Mouse (Mus musculus) heart, embryonic 15.5 days (tissue): ENCODE results near the gene Mzf1. TPM values are rescaled to one million over a fixed set of nuclear protein-coding genes. Genes with fewer than 3 reads are reported as not detected.

Source experiments
- ATAC-seq: fragments of 200-750 bp; cut with Nextera tagmentation; replicated peaks from 2 replicates; pipeline ENCODE4 v1.8.0; 2017; ENCODE audit warnings: low read depth, moderate TSS enrichment; ENCODE audit not compliant: insufficient number of reproducible peaks, insufficient read depth, low FRiP score
- H3K27ac ChIP-seq: fragments of 300-500 bp; sonication (generic); 2 replicates; pipeline ENCODE4 v1.5.1; 2015; ENCODE audit warnings: mild to moderate bottlenecking, inconsistent platforms
- H3K27me3 ChIP-seq: fragments of 300-500 bp; sonication (generic); 2 replicates; pipeline ENCODE4 v1.6.1; 2015; ENCODE audit warnings: inconsistent platforms
- H3K36me3 ChIP-seq: fragments of 300-500 bp; sonication (generic); 2 replicates; pipeline ENCODE4 v1.6.1; 2015; ENCODE audit warnings: mild to moderate bottlenecking, inconsistent platforms
- H3K4me1 ChIP-seq: fragments of 300-500 bp; sonication (generic); replicated peaks from 2 replicates; pipeline ENCODE4 v1.6.1; 2015; ENCODE audit warnings: inconsistent platforms
- H3K4me2 ChIP-seq: fragments of 300-500 bp; sonication (generic); 2 replicates; pipeline ENCODE4 v1.6.1; 2015; ENCODE audit warnings: inconsistent platforms, mild to moderate bottlenecking, moderate library complexity
- H3K4me3 ChIP-seq: fragments of 300-500 bp; sonication (generic); 2 replicates; pipeline ENCODE4 v1.5.1; 2015; ENCODE audit warnings: mild to moderate bottlenecking, inconsistent platforms
- H3K9ac ChIP-seq: fragments of 300-500 bp; sonication (generic); 2 replicates; pipeline ENCODE4 v1.6.1; 2015; ENCODE audit warnings: mild to moderate bottlenecking, inconsistent platforms
- H3K9me3 ChIP-seq: fragments of 300-500 bp; sonication (generic); replicated peaks from 2 replicates; pipeline ENCODE4 v1.6.1; 2016; ENCODE audit warnings: inconsistent platforms
- WGBS: fragments of 180-500 bp; shearing (Covaris S2); methylation state at CpG from one replicate; pipeline ENCODE4 v1.1.7; 2015; ENCODE audit warnings: mixed read lengths; 5-methylcytosine and 5-hydroxymethylcytosine counted together
- polyA plus RNA-seq: library from polyadenylated mRNA; unstranded; fragments of >200 nt; fragmentation: Nextera tagmentation; extraction: Ambion mirVana; gene quantifications from 2 replicates; pipeline ENCODE4 v1.2.1, GENCODE M21; 2015

Mzf1 gene
- polyA plus RNA-seq, 1 experiment from 2014 or later = 1.5 TPM

GRCm38 (mm10) chr7:13015217-13015616 lies 39.3 kb downstream of the Mzf1 start:
- H3K9me3 ChIP-seq = no peaks in the 10 kb centered on the region
- ATAC-seq = no peak
- no peaks in the 10 kb centered on the region for H3K27me3 ChIP-seq
- H3K4me1 ChIP-seq = peaks cover 5% of the 10 kb centered on the region
- H3K27ac ChIP-seq = no peak overlapping the region
- H3K9ac ChIP-seq = no peak overlapping the region
- no peaks in the 10 kb centered on the region for H3K36me3 ChIP-seq
- H3K4me3 ChIP-seq = no peak overlapping the region
- WGBS = 74% methylated on average over 1 of the region's 1 CpGs
- no peak overlapping the region for H3K4me2 ChIP-seq

DNA sequence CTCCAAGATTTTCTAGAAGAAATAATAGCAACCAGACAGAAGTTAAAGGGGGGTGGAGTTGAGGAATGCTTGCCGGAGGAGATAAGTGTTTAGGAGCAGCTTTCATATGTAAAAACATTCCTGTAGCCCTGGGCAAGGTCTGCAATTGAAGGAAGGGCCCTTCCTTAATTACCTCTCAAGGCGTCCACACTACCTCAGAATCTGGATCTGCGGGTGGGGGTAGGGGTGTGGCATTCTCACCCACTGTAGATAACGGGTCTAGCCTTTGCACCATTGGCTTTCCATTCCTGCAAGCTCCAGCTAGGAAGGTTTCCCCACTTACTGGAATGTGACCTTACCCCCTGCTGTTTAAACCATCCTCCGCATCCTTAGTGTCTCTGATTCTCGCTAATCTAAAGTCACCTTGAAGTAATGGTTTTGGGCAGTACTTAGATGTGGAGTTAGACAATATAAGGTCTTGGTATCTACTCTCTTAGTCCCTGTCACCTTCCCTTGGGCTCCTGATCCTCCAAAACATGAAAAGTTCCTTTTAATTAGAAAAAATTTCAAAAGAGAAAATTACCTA lies 40.2 kb downstream of the Mzf1 start:
- H3K4me2 ChIP-seq = no peak overlapping the region
- no peak overlapping the region for H3K27ac ChIP-seq
- H3K36me3 ChIP-seq = no peaks in the 10 kb centered on the region
- H3K4me1 ChIP-seq = peaks cover 6% of the 10 kb centered on the region
- no peak overlapping the region for H3K4me3 ChIP-seq
- H3K9ac ChIP-seq = no peak overlapping the region
- 37% methylated on average over 6 of the region's 6 CpGs for WGBS
- no peaks in the 10 kb centered on the region for H3K9me3 ChIP-seq
- no peaks in the 10 kb centered on the region for H3K27me3 ChIP-seq
- ATAC-seq = no peak

- no peak overlapping the region for H3K4me2 ChIP-seq
- H3K9me3 ChIP-seq = no peaks in the 10 kb centered on the region
- no peaks in the 10 kb centered on the region for H3K27me3 ChIP-seq
- H3K4me1 ChIP-seq = peaks cover 10% of the 10 kb centered on the region
- H3K4me3 ChIP-seq = no peak overlapping the region
- H3K36me3 ChIP-seq = no peaks in the 10 kb centered on the region
- ATAC-seq = no peak
- no peak overlapping the region for H3K9ac ChIP-seq
- H3K27ac ChIP-seq = no peak overlapping the region
- 58% methylated on average over 4 of the region's 4 CpGs for WGBS
Observed at GRCm38 (mm10) chr7:13013671-13014070, 40.9 kb downstream of the Mzf1 start.

GRCm38 (mm10) chr7:13010005-13010908 lies 44.3 kb downstream of the Mzf1 start, which contains the start of gene Zbtb45:
Gene Zbtb45, minus strand, starts transcription at chr7:13010034.
- Histone ChIP-seq H3K4me3 (peak within 1 kb of the TSS; percentile 70), H3K4me2 (peak within 1 kb of the TSS; percentile 82), H3K9me3 (no peaks in the 10 kb centered on the region), H3K27ac (peak within 1 kb of the TSS; percentile 95), H3K27me3 (0 out of 2 replicates have a peak, but pooled peaks cover 4% of the 10 kb centered on the region), H3K9ac (peak within 1 kb of the TSS; percentile 76), H3K36me3 (peaks cover 23% of the 10 kb centered on the region), H3K4me1 (peaks cover 22% of the 10 kb centered on the region)
- WGBS = 17% methylated on average over 26 of the region's 26 CpGs
- no peak; the same call in 1 of the 2 replicates for ATAC-seq

- Histone ChIP-seq H3K4me1 (peaks cover 22% of the 10 kb centered on the region), H3K9ac (peak overlapping the region; percentile 76), H3K9me3 (no peaks in the 10 kb centered on the region), H3K36me3 (peaks cover 31% of the 10 kb centered on the region), H3K4me3 (peak overlapping the region; percentile 70), H3K27me3 (0 out of 2 replicates have a peak, but pooled peaks cover 4% of the 10 kb centered on the region), H3K4me2 (peak overlapping the region; percentile 82), H3K27ac (peak overlapping the region; percentile 95)
- ATAC-seq = peak; percentile 89
- under 1% methylated on average over 42 of the region's 42 CpGs for WGBS
Observed at GRCm38 (mm10) chr7:13009143-13010004, 45.2 kb downstream of the Mzf1 start.

- H3K9ac ChIP-seq = peak overlapping the region; percentile 19; the same call in 1 of the 2 replicates
Observed at GRCm38 (mm10) chr7:13007341-13008092, 47.0 kb downstream of the Mzf1 start.

DNA sequence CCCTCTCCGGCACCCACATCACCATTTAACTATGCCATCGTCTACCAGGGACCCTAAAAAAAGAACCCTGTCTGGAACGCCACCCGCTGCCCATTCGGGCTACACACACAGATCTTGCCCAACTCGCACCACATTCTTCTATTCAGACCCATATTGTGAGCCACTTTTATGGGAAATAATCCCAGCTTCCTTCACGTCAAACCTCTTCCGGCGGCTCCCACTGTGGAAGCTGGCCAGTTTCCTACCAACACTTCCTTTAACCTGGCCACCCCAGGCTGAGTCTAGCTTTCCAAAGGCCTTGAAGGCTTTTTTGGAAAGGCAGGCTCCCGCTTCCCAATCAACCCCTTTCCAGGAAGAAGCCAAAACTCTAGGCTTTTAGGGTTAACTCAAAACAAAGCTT lies 48.0 kb downstream of the Mzf1 start:
- no peak overlapping the region for H3K9ac ChIP-seq
- no peaks in the 10 kb centered on the region for H3K9me3 ChIP-seq
- no peak overlapping the region for H3K27ac ChIP-seq
- H3K4me3 ChIP-seq = no peak overlapping the region
- H3K36me3 ChIP-seq = peaks cover 31% of the 10 kb centered on the region
- H3K4me2 ChIP-seq = no peak overlapping the region
- no peak for ATAC-seq
- H3K4me1 ChIP-seq = peaks cover 22% of the 10 kb centered on the region
- H3K27me3 ChIP-seq = 0 out of 2 replicates have a peak, but pooled peaks cover 4% of the 10 kb centered on the region
- WGBS = 90% methylated on average over 10 of the region's 10 CpGs

More at GRCm38 (mm10) chr7:13007341-13008092, 47.0 kb downstream of the Mzf1 start:
- no peak overlapping the region for H3K4me3 ChIP-seq
- H3K27ac ChIP-seq = no peak overlapping the region
- WGBS = 49% methylated on average over 57 of the region's 57 CpGs
- peaks cover 22% of the 10 kb centered on the region for H3K4me1 ChIP-seq
- 0 out of 2 replicates have a peak, but pooled peaks cover 4% of the 10 kb centered on the region for H3K27me3 ChIP-seq
- H3K9me3 ChIP-seq = no peaks in the 10 kb centered on the region
- H3K4me2 ChIP-seq = no peak overlapping the region
- peaks cover 31% of the 10 kb centered on the region for H3K36me3 ChIP-seq
- no peak for ATAC-seq

DNA sequence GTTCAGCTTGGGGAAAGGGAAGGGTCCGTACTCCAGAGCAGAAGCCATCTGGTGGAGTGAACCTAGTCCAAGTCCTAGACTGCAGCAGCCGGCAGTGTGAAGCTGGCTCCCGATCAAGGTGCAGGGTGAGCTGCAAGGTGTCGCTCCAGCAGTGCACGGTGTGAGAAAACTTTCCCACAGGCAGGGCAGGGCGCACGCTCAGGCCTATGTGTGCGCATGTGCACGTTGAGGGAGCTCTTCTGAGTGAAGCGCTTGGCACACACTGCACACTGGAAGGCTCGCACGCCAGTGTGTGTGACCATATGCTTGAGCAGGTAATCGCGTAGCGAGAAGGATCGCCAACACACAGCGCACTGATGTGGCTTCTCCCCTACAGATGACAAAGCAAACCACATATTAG lies 48.6 kb downstream of the Mzf1 start:
- Histone ChIP-seq H3K27ac (no peak overlapping the region), H3K27me3 (0 out of 2 replicates have a peak, but pooled peaks cover 4% of the 10 kb centered on the region), H3K4me2 (no peak overlapping the region), H3K36me3 (peaks cover 31% of the 10 kb centered on the region), H3K9me3 (no peaks in the 10 kb centered on the region), H3K4me1 (peaks cover 22% of the 10 kb centered on the region), H3K9ac (no peak overlapping the region), H3K4me3 (no peak overlapping the region)
- 86% methylated on average over 17 of the region's 17 CpGs for WGBS
- no peak for ATAC-seq

DNA sequence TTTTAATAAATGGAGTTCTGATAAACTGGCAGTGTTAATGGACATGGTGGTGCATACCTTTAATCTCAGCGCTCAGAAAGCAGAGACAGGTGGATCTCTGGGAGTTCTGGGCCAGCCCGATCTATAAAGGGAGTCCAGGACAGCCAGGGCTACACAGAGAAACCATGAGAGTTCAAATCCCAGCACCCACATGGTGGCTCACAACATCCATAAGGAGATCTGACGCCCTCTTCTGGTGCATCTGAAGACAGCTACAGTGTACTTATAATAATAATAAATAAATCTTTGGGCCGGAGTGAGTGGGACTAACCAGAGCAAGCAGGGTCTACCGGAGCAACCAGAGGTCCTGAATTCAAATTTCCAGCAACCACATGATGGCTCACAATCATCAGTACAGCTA lies 51.2 kb downstream of the Mzf1 start:
- no peak for ATAC-seq
- Histone ChIP-seq H3K9ac (no peak overlapping the region), H3K36me3 (peaks cover 31% of the 10 kb centered on the region), H3K27me3 (0 out of 2 replicates have a peak, but pooled peaks cover 4% of the 10 kb centered on the region), H3K27ac (no peak overlapping the region), H3K4me2 (no peak overlapping the region), H3K9me3 (no peaks in the 10 kb centered on the region), H3K4me1 (peaks cover 13% of the 10 kb centered on the region; the same call in 1 of the 2 replicates), H3K4me3 (no peak overlapping the region)
- 72% methylated on average over 5 of the region's 5 CpGs for WGBS

GRCm38 (mm10) chr7:13001584-13001983 lies 53.0 kb downstream of the Mzf1 start:
- no peak for ATAC-seq
- no peak overlapping the region for H3K9ac ChIP-seq
- H3K4me2 ChIP-seq = no peak overlapping the region
- H3K4me3 ChIP-seq = no peak overlapping the region
- WGBS = 57% methylated on average over 1 of the region's 1 CpGs
- no peak overlapping the region for H3K27ac ChIP-seq
- no peaks in the 10 kb centered on the region for H3K9me3 ChIP-seq
- H3K4me1 ChIP-seq = no peaks in the 10 kb centered on the region
- H3K36me3 ChIP-seq = peaks cover 20% of the 10 kb centered on the region
- no peaks in the 10 kb centered on the region for H3K27me3 ChIP-seq
